Mouse (Mus musculus): ENCODE measurements around the gene Kcnn1. TPM values are rescaled to one million over a fixed set of nuclear protein-coding genes. Genes with fewer than 3 reads are reported as not detected.

The Kcnn1 gene
- polyA plus RNA-seq, 1 experiment from 2014 or later: 14.3 TPM

- 3% methylated on average over 31 of the region's 31 CpGs for WGBS
These were observed 42.7 kb downstream of the Kcnn1 start for GRCm38 (mm10) chr8:70820101-70820935.

GRCm38 (mm10) chr8:70816679-70817078 is 46.4 kb downstream of the Kcnn1 start:
- peak; percentile 39; the same call in 1 of the 2 replicates for ATAC-seq (replicated peaks)
- 0 out of 2 replicates have a peak overlapping the region, but pooled peaks have one; percentile 14 for H3K4me2 ChIP-seq (replicated peaks)

More at GRCm38 (mm10) chr8:70820101-70820935, 42.7 kb downstream of the Kcnn1 start:
- H3K4me2 ChIP-seq (replicated peaks): no peak overlapping the region
- H3K36me3 ChIP-seq: no peaks in the 10 kb centered on the region
- H3K9me3 ChIP-seq: no peaks in the 10 kb centered on the region
- H3K4me1 ChIP-seq: peaks cover 4% of the 10 kb centered on the region; the same call in 1 of the 2 replicates
- no peak overlapping the region for H3K4me3 ChIP-seq
- peak; percentile 41 for ATAC-seq (replicated peaks)
- peaks cover 2% of the 10 kb centered on the region; the same call in 1 of the 2 replicates for H3K27me3 ChIP-seq
- no peak overlapping the region for H3K27ac ChIP-seq (replicated peaks)
- H3K9ac ChIP-seq (replicated peaks): no peak overlapping the region

DNA sequence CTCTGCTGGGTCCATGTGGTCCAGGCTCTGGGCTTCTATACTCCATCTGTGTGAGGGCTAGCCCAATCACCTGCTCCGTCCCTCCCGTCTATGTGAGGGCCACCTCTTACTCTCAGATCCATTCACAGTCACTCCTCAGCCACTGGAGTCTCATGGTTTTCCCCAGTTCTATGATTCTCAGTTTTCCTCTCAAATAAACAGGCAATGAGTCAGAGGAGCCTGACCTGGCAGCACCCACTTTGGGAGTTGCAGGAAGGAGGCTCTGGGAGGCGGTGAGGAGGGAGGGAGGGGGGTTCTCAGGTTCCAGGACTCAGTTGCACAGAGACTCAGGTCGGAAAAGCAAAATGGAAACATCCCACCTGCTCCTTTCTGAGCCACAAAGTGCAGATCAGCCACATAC is 50.2 kb downstream of the Kcnn1 start:
- Histone ChIP-seq H3K27ac (replicated peaks) (no peak overlapping the region), H3K4me3 (no peak overlapping the region), H3K9ac (replicated peaks) (no peak overlapping the region), H3K27me3 (no peaks in the 10 kb centered on the region; the same call in 1 of the 2 replicates), H3K4me1 (peaks cover 4% of the 10 kb centered on the region; the same call in 1 of the 2 replicates), H3K9me3 (no peaks in the 10 kb centered on the region), H3K4me2 (replicated peaks) (no peak overlapping the region), H3K36me3 (no peaks in the 10 kb centered on the region)
- no peak for ATAC-seq (replicated peaks)
- 71% methylated on average over 4 of the region's 4 CpGs for WGBS

More at GRCm38 (mm10) chr8:70816679-70817078, 46.4 kb downstream of the Kcnn1 start:
- Histone ChIP-seq H3K9me3 (no peaks in the 10 kb centered on the region), H3K4me1 (peaks cover 4% of the 10 kb centered on the region; the same call in 1 of the 2 replicates), H3K27me3 (peaks cover 2% of the 10 kb centered on the region; the same call in 1 of the 2 replicates), H3K4me3 (0 out of 2 replicates have a peak overlapping the region, but pooled peaks have one; percentile 14), H3K9ac (replicated peaks) (no peak overlapping the region), H3K27ac (replicated peaks) (no peak overlapping the region), H3K36me3 (no peaks in the 10 kb centered on the region)
- 8% methylated on average over 29 of the region's 30 CpGs for WGBS

DNA sequence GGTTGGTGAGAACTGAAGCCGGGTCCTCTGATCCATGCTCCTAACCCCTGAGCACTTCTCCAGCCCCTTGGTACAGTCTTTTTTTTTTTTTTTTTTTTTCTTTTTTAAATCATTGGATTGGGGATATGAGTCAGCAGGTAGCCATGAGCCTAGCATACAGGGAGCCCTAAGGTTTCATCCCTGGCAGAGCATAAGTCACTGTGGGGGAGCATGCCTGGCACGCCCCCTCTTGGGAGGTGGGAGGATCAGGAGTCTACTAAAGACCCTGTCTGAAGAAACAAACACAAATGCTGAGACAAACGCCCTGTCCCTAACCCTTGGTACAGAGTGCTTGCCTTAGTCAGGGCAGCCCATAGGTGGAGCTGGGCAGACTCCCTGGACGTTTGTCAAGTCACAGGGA is 51.0 kb downstream of the Kcnn1 start:
- H3K4me3 ChIP-seq: no peak overlapping the region
- H3K36me3 ChIP-seq: no peaks in the 10 kb centered on the region
- WGBS: 45% methylated on average over 4 of the region's 4 CpGs
- H3K4me1 ChIP-seq: peaks cover 4% of the 10 kb centered on the region; the same call in 1 of the 2 replicates
- no peaks in the 10 kb centered on the region for H3K9me3 ChIP-seq
- no peak overlapping the region for H3K27ac ChIP-seq (replicated peaks)
- no peak overlapping the region for H3K9ac ChIP-seq (replicated peaks)
- H3K4me2 ChIP-seq (replicated peaks): no peak overlapping the region
- no peaks in the 10 kb centered on the region; the same call in 1 of the 2 replicates for H3K27me3 ChIP-seq
- ATAC-seq (replicated peaks): no peak

- H3K4me2 ChIP-seq (replicated peaks): no peak overlapping the region
- H3K36me3 ChIP-seq: no peaks in the 10 kb centered on the region
- H3K9me3 ChIP-seq: no peaks in the 10 kb centered on the region
- H3K4me3 ChIP-seq: no peak overlapping the region
- H3K4me1 ChIP-seq: no peaks in the 10 kb centered on the region
- WGBS: 80% methylated on average over 20 of the region's 20 CpGs
- H3K9ac ChIP-seq (replicated peaks): no peak overlapping the region
- ATAC-seq (replicated peaks): no peak
- no peak overlapping the region for H3K27ac ChIP-seq (replicated peaks)
- H3K27me3 ChIP-seq: peaks cover 4% of the 10 kb centered on the region
These were observed 51.9 kb downstream of the Kcnn1 start for GRCm38 (mm10) chr8:70810962-70811680.

DNA sequence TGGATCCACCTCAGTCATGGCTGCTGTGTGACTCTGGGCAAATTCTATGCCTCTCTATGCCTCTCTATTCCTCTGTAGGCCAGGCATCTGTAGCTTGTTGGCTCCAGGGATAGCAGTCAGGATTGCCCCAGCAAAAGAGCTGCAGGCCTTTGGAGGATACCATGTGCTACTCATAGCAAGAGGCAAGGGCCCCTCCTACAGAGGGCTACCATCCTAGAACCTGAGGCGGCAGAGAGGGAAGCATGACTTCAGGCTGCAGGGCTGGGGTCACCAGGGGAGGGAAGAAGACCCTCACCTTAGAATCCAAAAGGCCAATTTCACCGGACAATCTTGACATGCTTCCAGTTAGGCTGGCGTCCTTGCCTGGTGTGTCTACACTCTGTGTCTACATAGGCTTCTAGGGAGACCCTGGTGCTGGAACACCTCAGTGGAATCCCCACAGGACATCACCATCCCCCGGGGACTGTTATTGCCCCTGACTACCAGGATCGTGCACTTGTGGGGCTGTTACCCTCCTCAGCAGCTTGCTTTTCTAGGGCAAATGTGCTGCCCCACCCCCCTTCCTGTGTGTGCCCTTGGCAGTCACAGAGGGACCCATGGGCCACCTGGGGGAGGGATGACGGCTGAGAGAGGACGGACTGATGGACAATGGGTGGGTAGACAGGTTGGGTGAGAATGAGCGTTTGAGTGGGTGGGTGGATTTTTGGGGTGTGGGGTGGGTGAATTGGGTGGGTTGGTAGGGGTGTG is 53.9 kb downstream of the Kcnn1 start:
- Histone ChIP-seq H3K4me2 (replicated peaks) (no peak overlapping the region), H3K4me3 (no peak overlapping the region), H3K9me3 (no peaks in the 10 kb centered on the region), H3K27ac (replicated peaks) (no peak overlapping the region), H3K36me3 (no peaks in the 10 kb centered on the region), H3K4me1 (peaks cover 9% of the 10 kb centered on the region), H3K27me3 (peaks cover 13% of the 10 kb centered on the region; the same call in 1 of the 2 replicates), H3K9ac (replicated peaks) (no peak overlapping the region)
- 92% methylated on average over 8 of the region's 8 CpGs for WGBS
- ATAC-seq (replicated peaks): no peak

GRCm38 (mm10) chr8:70808239-70808638 is 54.8 kb downstream of the Kcnn1 start, which contains the start of gene Il12rb1:
TSS of gene Il12rb1 (plus strand) at chr8:70808449.
- no peaks in the 10 kb centered on the region for H3K9me3 ChIP-seq
- no peaks in the 10 kb centered on the region for H3K36me3 ChIP-seq
- peaks cover 22% of the 10 kb centered on the region for H3K27me3 ChIP-seq
- ATAC-seq (replicated peaks): no peak
- H3K27ac ChIP-seq (replicated peaks): no peak within 1 kb of the TSS
- H3K4me1 ChIP-seq: peaks cover 16% of the 10 kb centered on the region
- 74% methylated on average over 5 of the region's 5 CpGs for WGBS
- H3K9ac ChIP-seq (replicated peaks): no peak within 1 kb of the TSS
- H3K4me2 ChIP-seq (replicated peaks): no peak within 1 kb of the TSS
- H3K4me3 ChIP-seq: no peak within 1 kb of the TSS

GRCm38 (mm10) chr8:70807304-70807703 is 55.8 kb downstream of the Kcnn1 start:
- Histone ChIP-seq H3K27me3 (peaks cover 24% of the 10 kb centered on the region), H3K4me3 (no peak overlapping the region), H3K9me3 (no peaks in the 10 kb centered on the region), H3K9ac (replicated peaks) (no peak overlapping the region), H3K4me2 (replicated peaks) (no peak overlapping the region), H3K36me3 (no peaks in the 10 kb centered on the region), H3K4me1 (peaks cover 16% of the 10 kb centered on the region), H3K27ac (replicated peaks) (no peak overlapping the region)
- ATAC-seq (replicated peaks): no peak
- 45% methylated on average over 1 of the region's 1 CpGs for WGBS

DNA sequence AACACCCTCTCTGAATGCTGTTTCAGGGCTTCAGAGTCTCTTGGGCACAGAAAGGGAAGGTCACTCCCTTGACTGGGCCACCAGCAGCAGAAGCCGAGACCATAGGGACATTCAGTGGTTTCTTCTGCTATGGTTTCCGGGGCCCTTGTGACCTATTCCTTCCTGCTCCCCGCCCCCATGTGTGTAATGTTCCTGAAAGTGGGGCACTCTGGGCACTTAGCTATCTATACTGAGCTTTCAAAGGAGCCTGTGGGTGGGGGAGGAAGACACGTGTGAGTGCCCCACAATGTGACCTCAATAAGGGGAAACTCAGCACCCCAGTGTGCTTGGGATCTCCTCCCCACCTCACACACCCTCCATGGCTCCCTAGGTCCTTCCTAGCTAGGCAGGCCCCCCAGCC is 56.5 kb downstream of the Kcnn1 start:
- H3K27ac ChIP-seq (replicated peaks): no peak overlapping the region
- 70% methylated on average over 4 of the region's 4 CpGs for WGBS
- no peak overlapping the region for H3K4me3 ChIP-seq
- H3K4me2 ChIP-seq (replicated peaks): no peak overlapping the region
- H3K9me3 ChIP-seq: no peaks in the 10 kb centered on the region
- no peaks in the 10 kb centered on the region for H3K36me3 ChIP-seq
- ATAC-seq (replicated peaks): no peak
- H3K9ac ChIP-seq (replicated peaks): no peak overlapping the region
- peaks cover 16% of the 10 kb centered on the region for H3K4me1 ChIP-seq
- peaks cover 27% of the 10 kb centered on the region for H3K27me3 ChIP-seq

- Histone ChIP-seq H3K9me3 (no peaks in the 10 kb centered on the region), H3K36me3 (no peaks in the 10 kb centered on the region), H3K27ac (replicated peaks) (no peak within 1 kb of the TSS), H3K4me1 (peaks cover 25% of the 10 kb centered on the region), H3K4me2 (replicated peaks) (peak within 1 kb of the TSS; percentile 95), H3K27me3 (peaks cover 32% of the 10 kb centered on the region), H3K9ac (replicated peaks) (peak within 1 kb of the TSS; percentile 58), H3K4me3 (peak within 1 kb of the TSS; percentile 65)
- 1% methylated on average over 45 of the region's 45 CpGs for WGBS
- ATAC-seq (replicated peaks): peak; percentile 90
These were observed 58.4 kb downstream of the Kcnn1 start, which contains the start of gene Mast3 for GRCm38 (mm10) chr8:70804481-70805206. TSS of gene Mast3 (minus strand) at chr8:70805054.

Measured in forebrain, embryonic 15.5 days (tissue).